Mouse (Mus musculus) liver, adult 2 months (tissue): ENCODE measurements around the gene Rdh9.
"Not testable (repeated sequence)": the region's sequence is repeated elsewhere in the genome, so short reads cannot be mapped to it uniquely, and the experiment has no call there.

Source experiments
- CTCF ChIP-seq: fragments of 200-500 bp; IDR thresholded peaks from 2 replicates; pipeline ENCODE4 v1.5.1; 2011; ENCODE audit warnings: low read depth, low read length, control low read depth
- POLR2A ChIP-seq: fragments of 200-500 bp; IDR thresholded peaks from 2 replicates; pipeline ENCODE4 v1.6.1; 2011; ENCODE audit warnings: low read length, control low read depth; ENCODE audit not compliant: insufficient read depth; ENCODE audit errors: extremely low read depth

DNA sequence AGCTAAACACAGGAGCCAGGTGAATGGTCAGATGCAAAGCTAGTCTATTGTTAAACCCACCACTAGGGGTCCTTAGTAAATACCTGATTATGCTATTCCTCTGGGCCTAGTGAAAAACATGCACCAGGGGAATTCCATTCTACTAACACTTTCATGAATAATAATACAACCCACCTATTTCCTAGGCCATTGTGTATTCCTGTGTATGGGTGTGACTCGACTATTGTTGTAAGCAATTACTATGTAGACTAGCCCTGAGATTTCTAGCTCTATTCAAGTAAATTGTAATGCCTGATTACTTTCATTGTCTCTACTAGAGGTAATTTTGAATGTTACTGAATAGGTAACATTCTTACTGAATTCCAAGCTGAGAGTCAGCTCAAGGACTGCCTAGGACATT lies 9.2 kb downstream of the Rdh9 start:
- not testable (repeated sequence) for TF ChIP-seq POLR2A, CTCF
